Mouse (Mus musculus): Measurements from ENCODE around the gene Gm21292. TPM values are rescaled to one million over a fixed set of nuclear protein-coding genes. Genes with fewer than 3 reads are reported as not detected.
"Not testable (repeated sequence)": the region's sequence is repeated elsewhere in the genome, so short reads cannot be mapped to it uniquely, and the experiment has no call there.

The Gm21292 gene
- total RNA-seq (2014; rRNA removed) (not detected in 2 replicates), polyA plus RNA-seq (2012; rRNA removed) (not detected in 2 replicates)

DNA sequence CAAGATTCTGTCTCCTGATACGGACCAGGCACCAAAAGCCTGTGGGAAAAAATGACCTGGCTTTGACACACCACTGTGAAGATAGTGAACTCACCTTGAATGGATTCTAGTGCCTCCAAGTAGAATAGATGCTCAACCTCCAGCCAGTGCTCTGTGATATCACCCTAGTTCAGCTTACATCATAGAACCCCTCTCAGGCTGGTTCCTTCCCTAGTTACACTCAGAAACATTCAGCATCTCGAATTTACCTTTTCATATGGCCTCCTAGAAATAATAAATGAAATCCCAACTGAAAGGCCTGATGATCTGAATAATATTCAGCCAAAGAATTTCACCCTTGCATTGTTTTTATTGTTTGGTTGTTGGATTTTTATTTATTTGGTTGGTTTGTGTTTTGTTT is at the start of gene Gm21292:
Gene Gm21292, minus strand, starts transcription at position 101 of the 400 bp plus-strand sequence.
- WGBS = 19% methylated on average over 2 of the region's 2 CpGs
- not testable (repeated sequence) for H3K27ac ChIP-seq (replicated peaks; ENCODE audit: insufficient read depth, low read depth, low read length); H3K9ac ChIP-seq (ENCODE audit: low read depth, low read length); H3K79me2 ChIP-seq (ENCODE audit: control insufficient read depth, insufficient read depth, low read length); H3K4me1 ChIP-seq (ENCODE audit: control insufficient read depth, insufficient read depth, low read length); DNase-seq (ENCODE audit: extremely low read depth, low read depth, low spot score); H3K36me3 ChIP-seq (ENCODE audit: control insufficient read depth, insufficient read depth, low read length); H3K4me3 ChIP-seq (ENCODE audit: insufficient read depth, low read depth, low read length); H3K27me3 ChIP-seq (ENCODE audit: control insufficient read depth, insufficient read depth, low read length)

Other genes with a start within 250 kb of the Gm21292 start
- not detected in 2 replicates for gene Gm21721, start 68.3 kb upstream of the Gm21292 start, total RNA-seq (2014; rRNA removed)
- gene Gm21721, start 68.3 kb upstream of the Gm21292 start, polyA plus RNA-seq (2012; rRNA removed) = not detected in 2 replicates
- gene Gm21812, start 213.3 kb upstream of the Gm21292 start, total RNA-seq (2014; rRNA removed) = not detected in 2 replicates
- gene Gm21812, start 213.3 kb upstream of the Gm21292 start, polyA plus RNA-seq (2012; rRNA removed) = not detected in 2 replicates

Data from liver, adult 2 months (tissue).